Mouse (Mus musculus) limb, embryonic 14.5 days (tissue): Measurements from ENCODE around the gene Pif1. TPM values are rescaled to one million over a fixed set of nuclear protein-coding genes. Genes with fewer than 3 reads are reported as not detected.

ENCODE experiments used
- ATAC-seq: fragments of 200-750 bp; cut with Nextera tagmentation; 2 replicates; pipeline ENCODE4 v1.8.0; 2017; ENCODE audit warnings: low read depth, moderate number of reproducible peaks, moderate TSS enrichment; ENCODE audit not compliant: low FRiP score
- DNase-seq: peaks from one replicate; pipeline ENCODE4 v3.0.0-alpha.2; 2015; ENCODE audit warnings: low spot score
- H3K27ac ChIP-seq: fragments of 300-500 bp; sonication (generic); replicated peaks from 2 replicates; pipeline ENCODE4 v1.5.1; 2014; ENCODE audit warnings: low read depth, mild to moderate bottlenecking, low read length, moderate library complexity, mixed read lengths
- H3K27me3 ChIP-seq: fragments of 300-500 bp; sonication (generic); 2 replicates; pipeline ENCODE4 v1.6.1; 2014; ENCODE audit warnings: low read length, mixed read lengths; ENCODE audit not compliant: control insufficient read depth, insufficient read depth
- H3K36me3 ChIP-seq: fragments of 300-500 bp; sonication (generic); 2 replicates; pipeline ENCODE4 v1.6.1; 2014; ENCODE audit warnings: mild to moderate bottlenecking, low read length, moderate library complexity, mixed read lengths; ENCODE audit not compliant: control insufficient read depth, insufficient read depth
- H3K4me1 ChIP-seq: fragments of 300-500 bp; sonication (generic); 2 replicates; pipeline ENCODE4 v1.6.1; 2014; ENCODE audit warnings: antibody characterized with exemption, low read length, mixed read lengths; ENCODE audit not compliant: control insufficient read depth, insufficient read depth
- H3K4me2 ChIP-seq: fragments of 300-500 bp; sonication (generic); replicated peaks from 2 replicates; pipeline ENCODE4 v1.6.1; 2014; ENCODE audit warnings: low read depth, mild to moderate bottlenecking, low read length, moderate library complexity; ENCODE audit not compliant: severe bottlenecking
- H3K4me3 ChIP-seq: fragments of 300-500 bp; sonication (generic); replicated peaks from 2 replicates; pipeline ENCODE4 v1.5.1; 2014; ENCODE audit warnings: low read length
- H3K9ac ChIP-seq: fragments of 300-500 bp; sonication (generic); 2 replicates; pipeline ENCODE4 v1.6.1; 2014; ENCODE audit warnings: mild to moderate bottlenecking, low read depth, low read length, moderate library complexity; ENCODE audit not compliant: severe bottlenecking
- H3K9me3 ChIP-seq: fragments of 300-500 bp; sonication (generic); 2 replicates; pipeline ENCODE4 v1.6.1; 2016; ENCODE audit warnings: low read length; ENCODE audit not compliant: control insufficient read depth
- POLR2A ChIP-seq: fragments of 200-500 bp; IDR thresholded peaks from 2 replicates; pipeline ENCODE4 v1.8.0; 2012; ENCODE audit warnings: inconsistent platforms, mild to moderate bottlenecking, moderate library complexity, borderline replicate concordance; ENCODE audit not compliant: insufficient read depth, insufficient read length; ENCODE audit errors: extremely low read depth
- WGBS: fragments of 180-500 bp; shearing (Covaris S2); extraction: QIAGEN DNeasy Blood & Tissue Kit; methylation state at CpG from one replicate; pipeline ENCODE4 v1.1.7; 2014; 5-methylcytosine and 5-hydroxymethylcytosine counted together
- polyA plus RNA-seq, 2 experiments: library from polyadenylated mRNA; depleted of rRNA in 1 of 2; stranded (reverse) in 1 of 2; unstranded in 1 of 2; fragments of >200 nt; fragmentation: Nextera tagmentation in 1 of 2; extraction: Ambion mirVana in 1 of 2; gene quantifications; 2 replicates each; pipeline versions ENCODE4 v1.2.1 to v1.2.3; 2012 to 2014

Gene Pif1
- polyA plus RNA-seq, 2 experiments, result 7.2 to 16.2 TPM

DNA sequence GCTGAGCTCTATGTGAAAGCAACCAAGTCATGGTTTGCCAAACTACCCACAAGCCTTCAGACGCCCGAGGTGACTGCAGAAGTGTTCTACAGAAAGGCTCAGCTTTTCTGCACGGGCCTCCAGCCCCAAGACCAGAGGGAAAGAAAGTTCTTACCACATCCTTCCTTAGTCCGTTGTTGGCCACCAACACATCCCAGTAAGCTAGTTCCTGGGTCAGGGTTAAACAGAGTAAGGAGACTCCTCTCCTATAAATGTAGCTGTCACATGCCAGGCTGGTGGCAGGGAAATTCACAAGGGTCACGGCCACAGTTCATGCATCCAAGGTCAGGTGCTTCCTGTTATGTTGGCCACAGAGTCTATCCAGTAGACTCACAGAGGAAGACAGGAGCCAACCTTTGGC lies 34.8 kb upstream of the Pif1 start:
- H3K4me3 ChIP-seq, result no peak overlapping the region
- H3K27me3 ChIP-seq, result no peaks in the 10 kb centered on the region
- H3K36me3 ChIP-seq, result peaks cover 23% of the 10 kb centered on the region
- H3K4me2 ChIP-seq, result no peak overlapping the region
- no peak overlapping the region for H3K9ac ChIP-seq
- WGBS, result 90% methylated on average over 5 of the region's 5 CpGs
- no peak for TF ChIP-seq POLR2A
- no peaks in the 10 kb centered on the region for H3K9me3 ChIP-seq
- ATAC-seq (no peak), DNase-seq (no peak)
- no peak overlapping the region for H3K27ac ChIP-seq
- peaks cover 31% of the 10 kb centered on the region for H3K4me1 ChIP-seq

DNA sequence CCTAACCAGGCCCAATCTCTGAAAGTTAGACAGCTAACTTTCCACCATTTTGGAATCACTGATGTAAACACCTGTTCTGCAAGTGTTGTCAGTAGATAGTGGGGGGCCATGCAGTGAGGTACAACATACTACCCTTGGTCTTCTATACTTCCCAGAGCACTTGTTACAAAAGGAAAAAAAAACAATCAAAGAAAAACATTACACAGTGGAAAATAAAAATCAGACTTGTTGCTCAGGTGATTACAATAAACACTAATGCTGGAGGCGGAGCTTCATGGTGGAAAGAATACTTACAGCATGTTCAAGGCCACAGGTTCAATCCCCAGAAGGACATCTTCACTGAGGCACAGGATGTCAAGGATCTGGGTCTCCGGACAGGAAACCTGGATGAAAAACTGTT lies 34.2 kb upstream of the Pif1 start:
- TF ChIP-seq POLR2A, result no peak
- 89% methylated on average over 2 of the region's 2 CpGs for whole genome bisulfite sequencing
- no peak for ATAC-seq
- Histone ChIP-seq H3K9ac (no peak overlapping the region), H3K4me1 (peaks cover 31% of the 10 kb centered on the region), H3K4me2 (no peak overlapping the region), H3K27me3 (no peaks in the 10 kb centered on the region), H3K4me3 (no peak overlapping the region), H3K9me3 (no peaks in the 10 kb centered on the region), H3K36me3 (peaks cover 29% of the 10 kb centered on the region), H3K27ac (no peak overlapping the region)
- DNase-seq, result no peak

DNA sequence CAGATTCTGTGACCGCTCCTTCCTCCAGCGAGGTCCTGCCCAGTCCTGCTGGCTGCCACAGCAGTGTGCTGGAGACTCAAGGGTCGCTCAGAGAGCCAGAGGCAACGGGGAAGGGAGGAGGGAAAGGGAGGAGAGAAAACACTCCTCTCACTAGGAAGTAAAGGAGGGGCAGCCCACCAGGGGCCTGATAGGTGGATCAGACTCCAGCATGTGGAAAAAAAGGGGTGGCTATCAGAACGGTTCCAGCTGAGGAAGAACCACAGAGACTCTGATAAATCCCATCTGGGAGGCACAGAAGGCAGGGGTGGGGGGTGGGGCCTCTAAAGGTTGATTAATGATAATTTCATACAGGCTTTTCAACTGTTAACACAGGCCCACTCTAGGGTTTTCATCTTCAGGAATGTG lies 32.0 kb upstream of the Pif1 start:
- ATAC-seq (no peak), DNase-seq (peak; percentile 50)
- Histone ChIP-seq H3K36me3 (peaks cover 43% of the 10 kb centered on the region), H3K9me3 (no peaks in the 10 kb centered on the region), H3K27me3 (no peaks in the 10 kb centered on the region), H3K4me3 (no peak overlapping the region), H3K4me1 (peaks cover 27% of the 10 kb centered on the region), H3K27ac (no peak overlapping the region), H3K4me2 (no peak overlapping the region), H3K9ac (no peak overlapping the region)
- no peak for TF ChIP-seq POLR2A
- 12% methylated on average over 5 of the region's 5 CpGs for WGBS

DNA sequence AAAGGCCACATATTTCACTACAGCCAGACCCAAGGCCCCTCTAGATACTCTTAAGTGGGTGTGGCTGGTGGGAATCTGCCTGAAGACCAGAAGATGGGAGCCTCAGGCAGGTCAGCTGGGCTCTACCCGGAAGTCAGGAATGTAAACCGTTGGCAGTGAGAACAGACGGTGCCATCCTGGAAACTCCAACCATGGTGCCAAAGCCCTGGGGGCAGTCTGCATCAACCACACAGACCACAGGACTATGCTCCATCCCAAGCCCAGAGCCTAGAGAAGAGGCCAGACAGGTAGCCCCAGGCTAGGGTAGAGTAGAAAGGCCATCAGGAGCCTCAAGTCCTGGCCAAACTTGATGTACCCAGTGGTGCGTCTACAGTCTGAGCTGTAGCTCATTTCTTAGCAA lies 31.3 kb upstream of the Pif1 start:
- TF ChIP-seq POLR2A, result no peak
- Histone ChIP-seq H3K9me3 (no peaks in the 10 kb centered on the region), H3K4me1 (peaks cover 20% of the 10 kb centered on the region), H3K9ac (no peak overlapping the region), H3K4me3 (no peak overlapping the region), H3K4me2 (no peak overlapping the region), H3K27ac (no peak overlapping the region), H3K27me3 (no peaks in the 10 kb centered on the region), H3K36me3 (peaks cover 43% of the 10 kb centered on the region)
- DNase-seq (no peak), ATAC-seq (no peak)
- WGBS, result 85% methylated on average over 4 of the region's 4 CpGs

DNA sequence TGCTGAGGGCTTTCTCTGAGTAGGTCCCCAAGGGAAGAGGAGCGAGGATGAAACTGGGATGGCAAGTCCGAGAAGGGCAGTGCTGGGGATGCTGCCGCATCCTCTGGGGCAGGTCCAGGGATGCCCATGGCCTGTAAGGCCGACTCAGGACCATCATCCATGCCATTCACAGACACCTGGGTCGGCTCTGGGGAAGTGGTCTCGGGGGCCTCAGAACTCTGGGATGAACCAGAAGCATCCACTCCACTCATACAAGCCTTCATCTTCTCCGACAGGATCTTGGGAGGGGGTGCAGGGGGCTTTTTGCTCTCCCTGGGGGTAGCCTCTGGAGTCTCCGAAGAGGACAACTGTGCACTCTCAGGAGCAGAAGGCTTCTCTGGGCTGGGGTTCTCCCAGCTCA lies 30.6 kb upstream of the Pif1 start:
- H3K4me3 ChIP-seq, result no peak overlapping the region
- H3K27ac ChIP-seq, result no peak overlapping the region
- no peak for TF ChIP-seq POLR2A
- ATAC-seq (no peak), DNase-seq (no peak)
- H3K27me3 ChIP-seq, result no peaks in the 10 kb centered on the region
- H3K9ac ChIP-seq, result no peak overlapping the region
- H3K4me1 ChIP-seq, result peaks cover 13% of the 10 kb centered on the region
- 91% methylated on average over 8 of the region's 8 CpGs for WGBS
- peaks cover 43% of the 10 kb centered on the region for H3K36me3 ChIP-seq
- H3K9me3 ChIP-seq, result no peaks in the 10 kb centered on the region
- no peak overlapping the region for H3K4me2 ChIP-seq

DNA sequence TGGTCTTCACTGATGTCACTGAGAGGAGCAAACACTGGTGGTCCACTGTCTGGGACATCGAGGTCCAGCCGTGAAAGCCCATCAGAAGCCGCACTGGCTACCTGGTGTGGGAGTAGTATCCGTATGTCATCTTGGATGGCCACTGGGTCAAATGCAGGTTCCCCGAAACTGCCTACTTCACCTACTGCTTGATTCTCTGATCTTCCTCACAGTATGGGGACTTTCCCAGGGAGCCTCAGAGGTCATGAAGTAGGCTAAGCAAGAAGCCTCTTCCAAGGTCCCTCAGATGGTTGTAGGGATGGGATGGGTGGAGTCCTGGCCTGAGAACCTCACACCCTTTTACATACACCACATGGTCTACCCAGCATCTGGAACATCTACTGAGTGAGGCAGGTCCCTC lies 30.0 kb upstream of the Pif1 start:
- H3K4me3 ChIP-seq, result no peak overlapping the region
- TF ChIP-seq POLR2A, result no peak
- peaks cover 10% of the 10 kb centered on the region for H3K4me1 ChIP-seq
- H3K4me2 ChIP-seq, result no peak overlapping the region
- peaks cover 43% of the 10 kb centered on the region for H3K36me3 ChIP-seq
- ATAC-seq (no peak), DNase-seq (no peak)
- H3K9ac ChIP-seq, result no peak overlapping the region
- H3K9me3 ChIP-seq, result no peaks in the 10 kb centered on the region
- no peak overlapping the region for H3K27ac ChIP-seq
- H3K27me3 ChIP-seq, result no peaks in the 10 kb centered on the region
- WGBS, result 98% methylated on average over 5 of the region's 5 CpGs
